Mouse (Mus musculus): ENCODE measurements around the gene Gng13. TPM values are rescaled to one million over a fixed set of nuclear protein-coding genes. Genes with fewer than 3 reads are reported as not detected.

Gng13 gene
- polyA plus RNA-seq, 1 experiment, result 12.4 TPM

DNA sequence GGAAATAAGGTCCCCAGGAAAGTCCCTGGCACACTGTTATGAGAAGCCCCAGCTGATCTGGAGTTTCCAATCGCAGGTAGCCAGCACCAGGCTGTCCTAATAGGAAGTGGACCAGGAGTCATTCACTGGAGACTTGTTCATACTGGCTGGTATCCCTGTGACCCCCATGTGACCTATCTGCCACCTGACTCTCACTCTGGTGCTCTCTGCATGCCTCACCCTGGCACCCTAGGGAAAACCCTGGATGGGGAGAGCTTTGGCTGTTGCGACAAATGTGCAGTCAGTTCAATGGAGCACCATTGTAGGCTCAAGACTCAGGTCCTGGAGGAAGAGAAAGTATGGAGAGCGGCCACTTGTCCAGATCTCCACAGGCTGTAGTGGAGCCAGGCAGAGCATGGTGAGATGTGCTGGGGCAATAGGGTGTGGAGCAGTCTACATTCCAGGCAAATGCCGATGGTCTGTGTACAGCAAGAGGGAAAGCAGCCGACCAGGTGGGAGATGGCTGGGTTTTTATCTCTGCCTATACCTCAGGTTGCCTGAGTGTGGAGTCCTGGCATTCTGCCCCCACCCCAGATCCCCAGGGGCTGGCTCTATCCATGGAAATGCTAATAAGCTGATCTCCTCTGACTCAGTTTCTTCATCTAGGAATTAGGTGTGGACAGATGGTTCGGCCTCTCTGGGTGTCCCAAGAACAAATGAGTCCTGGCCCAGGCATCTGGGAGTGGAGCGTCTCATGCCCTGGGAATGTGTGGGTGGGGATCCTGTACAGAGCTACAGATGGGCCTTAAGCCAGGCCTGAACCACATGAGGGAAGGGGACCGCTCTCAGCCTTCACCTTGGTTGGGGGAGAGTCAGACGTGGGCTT lies 39.6 kb downstream of the Gng13 start:
- H3K27me3 ChIP-seq (ENCODE audit: control insufficient read depth, insufficient read depth, low read length, poor library complexity, severe bottlenecking), result no peaks in the 10 kb centered on the region
- H3K9ac ChIP-seq (ENCODE audit: low read depth, poor library complexity, severe bottlenecking), result no peak overlapping the region
- H3K4me3 ChIP-seq (ENCODE audit: low read depth, low read length), result no peak overlapping the region
- H3K9me3 ChIP-seq (replicated peaks; ENCODE audit: control insufficient read depth, insufficient read depth, low read length, poor library complexity, severe bottlenecking), result no peaks in the 10 kb centered on the region
- H3K4me1 ChIP-seq (ENCODE audit: control insufficient read depth, insufficient read depth, low read length), result peaks cover 18% of the 10 kb centered on the region
- H3K27ac ChIP-seq (ENCODE audit: insufficient read depth, low read length), result peak overlapping the region; percentile 94
- H3K36me3 ChIP-seq (ENCODE audit: control insufficient read depth, insufficient read depth, low read length, poor library complexity, severe bottlenecking), result no peaks in the 10 kb centered on the region
- no peak for TF ChIP-seq POLR2A (IDR thresholded peaks at IDR 0.05; ENCODE audit: insufficient read depth, low read length)
- TF ChIP-seq EP300 (IDR thresholded peaks at IDR 0.05; ENCODE audit: insufficient read depth, low read depth, low read length), result peak; percentile 86
- no peak for TF ChIP-seq CTCF (IDR thresholded peaks at IDR 0.05; ENCODE audit: low read depth, low read length)

- no peak for TF ChIP-seq EP300 (IDR thresholded peaks at IDR 0.05; ENCODE audit: insufficient read depth, low read depth, low read length)
- TF ChIP-seq CTCF (IDR thresholded peaks at IDR 0.05; ENCODE audit: low read depth, low read length), result no peak
- no peak for TF ChIP-seq POLR2A (IDR thresholded peaks at IDR 0.05; ENCODE audit: insufficient read depth, low read length)
- H3K4me3 ChIP-seq (ENCODE audit: low read depth, low read length), result no peak overlapping the region
- H3K27me3 ChIP-seq (ENCODE audit: control insufficient read depth, insufficient read depth, low read length, poor library complexity, severe bottlenecking), result no peaks in the 10 kb centered on the region
- H3K9me3 ChIP-seq (replicated peaks; ENCODE audit: control insufficient read depth, insufficient read depth, low read length, poor library complexity, severe bottlenecking), result no peaks in the 10 kb centered on the region
- H3K36me3 ChIP-seq (ENCODE audit: control insufficient read depth, insufficient read depth, low read length, poor library complexity, severe bottlenecking), result no peaks in the 10 kb centered on the region
- peak overlapping the region; percentile 70 for H3K27ac ChIP-seq (ENCODE audit: insufficient read depth, low read length)
- no peak overlapping the region for H3K9ac ChIP-seq (ENCODE audit: low read depth, poor library complexity, severe bottlenecking)
- peaks cover 23% of the 10 kb centered on the region for H3K4me1 ChIP-seq (ENCODE audit: control insufficient read depth, insufficient read depth, low read length)
Measured at GRCm38 (mm10) chr17:25757691-25758090, 40.7 kb downstream of the Gng13 start.

- H3K36me3 ChIP-seq (ENCODE audit: control insufficient read depth, insufficient read depth, low read length, poor library complexity, severe bottlenecking), result no peaks in the 10 kb centered on the region
- no peaks in the 10 kb centered on the region for H3K27me3 ChIP-seq (ENCODE audit: control insufficient read depth, insufficient read depth, low read length, poor library complexity, severe bottlenecking)
- H3K27ac ChIP-seq (ENCODE audit: insufficient read depth, low read length), result no peak overlapping the region
- peaks cover 18% of the 10 kb centered on the region for H3K4me1 ChIP-seq (ENCODE audit: control insufficient read depth, insufficient read depth, low read length)
- no peaks in the 10 kb centered on the region for H3K9me3 ChIP-seq (replicated peaks; ENCODE audit: control insufficient read depth, insufficient read depth, low read length, poor library complexity, severe bottlenecking)
- H3K9ac ChIP-seq (ENCODE audit: low read depth, poor library complexity, severe bottlenecking), result no peak overlapping the region
- TF ChIP-seq CTCF (IDR thresholded peaks at IDR 0.05; ENCODE audit: low read depth, low read length), result no peak
- TF ChIP-seq POLR2A (IDR thresholded peaks at IDR 0.05; ENCODE audit: insufficient read depth, low read length), result no peak
- no peak for TF ChIP-seq EP300 (IDR thresholded peaks at IDR 0.05; ENCODE audit: insufficient read depth, low read depth, low read length)
- no peak overlapping the region for H3K4me3 ChIP-seq (ENCODE audit: low read depth, low read length)
Measured at GRCm38 (mm10) chr17:25760148-25760547, 43.2 kb downstream of the Gng13 start.

DNA sequence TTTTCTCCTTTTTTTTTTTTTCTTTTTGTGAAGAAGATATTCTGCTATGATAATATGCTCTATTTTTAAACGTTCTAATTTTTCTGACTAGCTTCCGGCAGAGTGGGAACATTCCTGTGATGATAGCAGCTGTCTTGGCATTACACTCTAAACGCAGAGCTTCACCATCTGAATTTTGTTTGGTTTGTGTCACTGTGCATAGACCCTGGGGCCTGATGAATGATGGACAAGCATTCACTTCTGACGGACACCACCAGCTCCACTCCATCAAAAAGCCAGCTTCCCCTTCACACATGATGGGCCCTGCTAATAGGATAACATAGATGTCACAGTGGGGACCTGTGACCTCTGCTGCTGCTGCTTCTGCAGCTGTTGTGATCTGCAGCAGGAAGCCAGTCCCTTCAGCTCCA lies 44.6 kb downstream of the Gng13 start:
- TF ChIP-seq POLR2A (IDR thresholded peaks at IDR 0.05; ENCODE audit: insufficient read depth, low read length) (no peak), CTCF (IDR thresholded peaks at IDR 0.05; ENCODE audit: low read depth, low read length) (no peak)
- Histone ChIP-seq H3K27ac (ENCODE audit: insufficient read depth, low read length) (no peak overlapping the region), H3K36me3 (ENCODE audit: control insufficient read depth, insufficient read depth, low read length, poor library complexity, severe bottlenecking) (no peaks in the 10 kb centered on the region), H3K4me3 (ENCODE audit: low read depth, low read length) (no peak overlapping the region), H3K9me3 (replicated peaks; ENCODE audit: control insufficient read depth, insufficient read depth, low read length, poor library complexity, severe bottlenecking) (no peaks in the 10 kb centered on the region), H3K9ac (ENCODE audit: low read depth, poor library complexity, severe bottlenecking) (no peak overlapping the region), H3K27me3 (ENCODE audit: control insufficient read depth, insufficient read depth, low read length, poor library complexity, severe bottlenecking) (no peaks in the 10 kb centered on the region), H3K4me1 (ENCODE audit: control insufficient read depth, insufficient read depth, low read length) (peaks cover 12% of the 10 kb centered on the region)

GRCm38 (mm10) chr17:25762591-25762990 lies 45.6 kb downstream of the Gng13 start:
- H3K9ac ChIP-seq (ENCODE audit: low read depth, poor library complexity, severe bottlenecking), result no peak overlapping the region
- H3K4me3 ChIP-seq (ENCODE audit: low read depth, low read length), result no peak overlapping the region
- H3K9me3 ChIP-seq (replicated peaks; ENCODE audit: control insufficient read depth, insufficient read depth, low read length, poor library complexity, severe bottlenecking), result no peaks in the 10 kb centered on the region
- H3K36me3 ChIP-seq (ENCODE audit: control insufficient read depth, insufficient read depth, low read length, poor library complexity, severe bottlenecking), result no peaks in the 10 kb centered on the region
- H3K27me3 ChIP-seq (ENCODE audit: control insufficient read depth, insufficient read depth, low read length, poor library complexity, severe bottlenecking), result no peaks in the 10 kb centered on the region
- no peak for TF ChIP-seq POLR2A (IDR thresholded peaks at IDR 0.05; ENCODE audit: insufficient read depth, low read length)
- TF ChIP-seq EP300 (IDR thresholded peaks at IDR 0.05; ENCODE audit: insufficient read depth, low read depth, low read length), result no peak
- no peak for TF ChIP-seq CTCF (IDR thresholded peaks at IDR 0.05; ENCODE audit: low read depth, low read length)
- H3K27ac ChIP-seq (ENCODE audit: insufficient read depth, low read length), result peak overlapping the region; percentile 56; the same call in 1 of the 2 replicates
- peaks cover 7% of the 10 kb centered on the region for H3K4me1 ChIP-seq (ENCODE audit: control insufficient read depth, insufficient read depth, low read length)

DNA sequence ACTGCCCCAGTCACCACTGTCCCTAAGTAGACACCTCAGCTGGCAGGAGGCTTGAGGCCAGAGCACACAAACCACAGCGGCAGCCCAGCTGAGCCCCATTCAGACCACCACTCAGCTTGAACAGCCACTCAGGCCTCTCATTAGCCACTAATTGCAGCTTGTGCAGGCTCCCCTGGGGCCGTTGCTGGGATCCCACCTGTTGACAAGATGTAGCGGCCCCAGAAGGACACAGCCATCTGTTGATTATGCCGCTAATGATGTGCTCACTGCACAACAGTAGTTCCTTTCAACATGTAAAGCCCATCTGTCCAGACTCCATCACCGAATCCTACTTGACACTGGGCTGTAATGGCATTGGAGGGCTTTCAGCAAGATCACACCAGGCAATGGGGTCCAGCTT lies 48.9 kb downstream of the Gng13 start:
- Histone ChIP-seq H3K27ac (ENCODE audit: insufficient read depth, low read length) (no peak overlapping the region), H3K9me3 (replicated peaks; ENCODE audit: control insufficient read depth, insufficient read depth, low read length, poor library complexity, severe bottlenecking) (no peaks in the 10 kb centered on the region), H3K4me3 (ENCODE audit: low read depth, low read length) (no peak overlapping the region), H3K27me3 (ENCODE audit: control insufficient read depth, insufficient read depth, low read length, poor library complexity, severe bottlenecking) (no peaks in the 10 kb centered on the region), H3K9ac (ENCODE audit: low read depth, poor library complexity, severe bottlenecking) (no peak overlapping the region), H3K36me3 (ENCODE audit: control insufficient read depth, insufficient read depth, low read length, poor library complexity, severe bottlenecking) (no peaks in the 10 kb centered on the region), H3K4me1 (ENCODE audit: control insufficient read depth, insufficient read depth, low read length) (peaks cover 7% of the 10 kb centered on the region)
- no peak for TF ChIP-seq POLR2A (IDR thresholded peaks at IDR 0.05; ENCODE audit: insufficient read depth, low read length)
- TF ChIP-seq CTCF (IDR thresholded peaks at IDR 0.05; ENCODE audit: low read depth, low read length), result no peak
- no peak for TF ChIP-seq EP300 (IDR thresholded peaks at IDR 0.05; ENCODE audit: insufficient read depth, low read depth, low read length)

Other genes starting within 250 kb of the Gng13 start
- not detected in 2 replicates for gene Sstr5, start 219.9 kb upstream of the Gng13 start, polyA plus RNA-seq (2011; ENCODE audit: insufficient read depth, insufficient read length, low read depth, missing spikeins)
- gene Sox8, start 146.5 kb upstream of the Gng13 start, polyA plus RNA-seq (2011; ENCODE audit: insufficient read depth, insufficient read length, low read depth, missing spikeins), result 0.32 and 0.48 TPM in 2 replicates
- gene Lmf1, start 138.1 kb upstream of the Gng13 start, polyA plus RNA-seq (2011; ENCODE audit: insufficient read depth, insufficient read length, low read depth, missing spikeins), result 15.2 and 16.1 TPM in 2 replicates
- gene Chtf18, start 10.2 kb downstream of the Gng13 start, polyA plus RNA-seq (2011; ENCODE audit: insufficient read depth, insufficient read length, low read depth, missing spikeins), result 39.4 and 47.2 TPM in 2 replicates
- 17.0 and 18.4 TPM in 2 replicates for gene Rpusd1, start 10.5 kb downstream of the Gng13 start, polyA plus RNA-seq (2011; ENCODE audit: insufficient read depth, insufficient read length, low read depth, missing spikeins)
- 0.30 TPM in 1 of 2 replicates, not detected in the other for gene Mslnl, start 18.9 kb downstream of the Gng13 start, polyA plus RNA-seq (2011; ENCODE audit: insufficient read depth, insufficient read length, low read depth, missing spikeins)
- gene Msln, start 37.2 kb downstream of the Gng13 start, polyA plus RNA-seq (2011; ENCODE audit: insufficient read depth, insufficient read length, low read depth, missing spikeins), result 9.6 and 15.1 TPM in 2 replicates
- 18.8 and 21.3 TPM in 2 replicates for gene Narfl, start 56.6 kb downstream of the Gng13 start, polyA plus RNA-seq (2011; ENCODE audit: insufficient read depth, insufficient read length, low read depth, missing spikeins)
- gene Haghl, start 68.5 kb downstream of the Gng13 start, polyA plus RNA-seq (2011; ENCODE audit: insufficient read depth, insufficient read length, low read depth, missing spikeins), result 25.7 and 32.1 TPM in 2 replicates
- gene Ccdc78, start 69.4 kb downstream of the Gng13 start, polyA plus RNA-seq (2011; ENCODE audit: insufficient read depth, insufficient read length, low read depth, missing spikeins), result not detected in 2 replicates
- gene Fam173a, start 75.7 kb downstream of the Gng13 start, polyA plus RNA-seq (2011; ENCODE audit: insufficient read depth, insufficient read length, low read depth, missing spikeins), result 26.0 and 30.6 TPM in 2 replicates
- 1.6 and 2.6 TPM in 2 replicates for gene AC134908.4, start 78.5 kb downstream of the Gng13 start, polyA plus RNA-seq (2011; ENCODE audit: insufficient read depth, insufficient read length, low read depth, missing spikeins)
- 29.6 and 35.1 TPM in 2 replicates for gene Metrn, start 80.0 kb downstream of the Gng13 start, polyA plus RNA-seq (2011; ENCODE audit: insufficient read depth, insufficient read length, low read depth, missing spikeins)
- 4.7 and 7.0 TPM in 2 replicates for gene Fbxl16, start 91.9 kb downstream of the Gng13 start, polyA plus RNA-seq (2011; ENCODE audit: insufficient read depth, insufficient read length, low read depth, missing spikeins)
- 19.8 and 20.7 TPM in 2 replicates for gene Wdr24, start 106.5 kb downstream of the Gng13 start, polyA plus RNA-seq (2011; ENCODE audit: insufficient read depth, insufficient read length, low read depth, missing spikeins)
- gene Jmjd8, start 111.7 kb downstream of the Gng13 start, polyA plus RNA-seq (2011; ENCODE audit: insufficient read depth, insufficient read length, low read depth, missing spikeins), result 13.2 and 16.7 TPM in 2 replicates
- gene Stub1, start 116.2 kb downstream of the Gng13 start, polyA plus RNA-seq (2011; ENCODE audit: insufficient read depth, insufficient read length, low read depth, missing spikeins), result 97.8 and 103 TPM in 2 replicates
- gene Rhbdl1, start 120.1 kb downstream of the Gng13 start, polyA plus RNA-seq (2011; ENCODE audit: insufficient read depth, insufficient read length, low read depth, missing spikeins), result not detected in 2 replicates
- gene Gm20683, start 124.6 kb downstream of the Gng13 start, polyA plus RNA-seq (2011; ENCODE audit: insufficient read depth, insufficient read length, low read depth, missing spikeins), result 1.4 and 2.3 TPM in 2 replicates
- 23.6 and 29.8 TPM in 2 replicates for gene Rhot2, start 127.7 kb downstream of the Gng13 start, polyA plus RNA-seq (2011; ENCODE audit: insufficient read depth, insufficient read length, low read depth, missing spikeins)
- gene Wdr90, start 144.3 kb downstream of the Gng13 start, polyA plus RNA-seq (2011; ENCODE audit: insufficient read depth, insufficient read length, low read depth, missing spikeins), result 10.5 and 11.6 TPM in 2 replicates
- gene Mcrip2, start 151.6 kb downstream of the Gng13 start, polyA plus RNA-seq (2011; ENCODE audit: insufficient read depth, insufficient read length, low read depth, missing spikeins), result 6.1 and 8.3 TPM in 2 replicates
- gene Mettl26, start 157.9 kb downstream of the Gng13 start, polyA plus RNA-seq (2011; ENCODE audit: insufficient read depth, insufficient read length, low read depth, missing spikeins), result 27.9 and 32.6 TPM in 2 replicates
- gene Wfikkn1, start 163.7 kb downstream of the Gng13 start, polyA plus RNA-seq (2011; ENCODE audit: insufficient read depth, insufficient read length, low read depth, missing spikeins), result 0.37 and 0.69 TPM in 2 replicates
- 21.3 and 22.7 TPM in 2 replicates for gene Rab40c, start 202.6 kb downstream of the Gng13 start, polyA plus RNA-seq (2011; ENCODE audit: insufficient read depth, insufficient read length, low read depth, missing spikeins)
- 61.8 and 62.8 TPM in 2 replicates for gene Pigq, start 227.8 kb downstream of the Gng13 start, polyA plus RNA-seq (2011; ENCODE audit: insufficient read depth, insufficient read length, low read depth, missing spikeins)
- gene Nhlrc4, start 227.8 kb downstream of the Gng13 start, polyA plus RNA-seq (2011; ENCODE audit: insufficient read depth, insufficient read length, low read depth, missing spikeins), result 1.2 TPM in 1 of 2 replicates, not detected in the other
- not detected in 2 replicates for gene A930017K11Rik, start 235.4 kb downstream of the Gng13 start, polyA plus RNA-seq (2011; ENCODE audit: insufficient read depth, insufficient read length, low read depth, missing spikeins)

All from ES-Bruce4 (cell line).